Mouse (Mus musculus) heart, embryonic 13.5 days (tissue): ENCODE data around the gene Zfp952. TPM values are rescaled to one million over a fixed set of nuclear protein-coding genes. Genes with fewer than 3 reads are reported as not detected.
A peak's percentile ranks its signal among the peaks of the same experiment; 100 is the strongest.

Experiments used
- ATAC-seq: fragments of 200-750 bp; cut with Nextera tagmentation; 2 replicates; pipeline ENCODE4 v1.8.0; 2017; ENCODE audit warnings: moderate TSS enrichment; ENCODE audit not compliant: insufficient number of reproducible peaks, low FRiP score, low TSS enrichment; ENCODE audit errors: extremely low read depth
- H3K27ac ChIP-seq: fragments of 300-500 bp; sonication (generic); replicated peaks from 2 replicates; pipeline ENCODE4 v1.5.1; 2015; ENCODE audit warnings: moderate library complexity, mild to moderate bottlenecking, inconsistent platforms
- H3K27me3 ChIP-seq: fragments of 300-500 bp; sonication (generic); replicated peaks from 2 replicates; pipeline ENCODE4 v1.6.1; 2015; ENCODE audit warnings: mild to moderate bottlenecking, inconsistent platforms
- H3K36me3 ChIP-seq: fragments of 300-500 bp; sonication (generic); 2 replicates; pipeline ENCODE4 v1.6.1; 2015; ENCODE audit warnings: mild to moderate bottlenecking, inconsistent platforms
- H3K4me1 ChIP-seq: fragments of 300-500 bp; sonication (generic); 2 replicates; pipeline ENCODE4 v1.6.1; 2015; ENCODE audit warnings: inconsistent platforms
- H3K4me2 ChIP-seq: fragments of 300-500 bp; sonication (generic); 2 replicates; pipeline ENCODE4 v1.6.1; 2015; ENCODE audit warnings: inconsistent platforms, mild to moderate bottlenecking, moderate library complexity
- H3K4me3 ChIP-seq: fragments of 300-500 bp; sonication (generic); 2 replicates; pipeline ENCODE4 v1.5.1; 2015; ENCODE audit warnings: moderate library complexity, mild to moderate bottlenecking, inconsistent platforms
- H3K9ac ChIP-seq: fragments of 300-500 bp; sonication (generic); 2 replicates; pipeline ENCODE4 v1.6.1; 2015; ENCODE audit warnings: inconsistent platforms, mild to moderate bottlenecking, moderate library complexity
- H3K9me3 ChIP-seq: fragments of 300-500 bp; sonication (generic); 2 replicates; pipeline ENCODE4 v1.6.1; 2016; ENCODE audit warnings: inconsistent platforms
- WGBS: fragments of 180-500 bp; shearing (Covaris S2); methylation state at CpG from one replicate; pipeline ENCODE4 v1.1.7; 2015; ENCODE audit warnings: mixed read lengths; 5-methylcytosine and 5-hydroxymethylcytosine counted together
- polyA plus RNA-seq: library from polyadenylated mRNA; unstranded; fragments of >200 nt; fragmentation: Nextera tagmentation; extraction: Ambion mirVana; gene quantifications from 2 replicates; pipeline ENCODE4 v1.2.1, GENCODE M21; 2015

Gene Zfp952
- polyA plus RNA-seq: 7.0 and 7.7 TPM in 2 replicates

- Histone ChIP-seq H3K4me2 (peak within 1 kb of the TSS; percentile 86), H3K9me3 (no peaks in the 10 kb centered on the region), H3K27ac (peak within 1 kb of the TSS; percentile 51), H3K4me3 (peak within 1 kb of the TSS; percentile 78), H3K27me3 (no peaks in the 10 kb centered on the region), H3K9ac (peak within 1 kb of the TSS; percentile 88), H3K4me1 (peaks cover 10% of the 10 kb centered on the region), H3K36me3 (peaks cover 26% of the 10 kb centered on the region)
- 2% methylated on average over 21 of the region's 21 CpGs for WGBS
- ATAC-seq: peak; percentile 63
Observed at GRCm38 (mm10) chr17:32992699-32993474, at the start of gene Zfp952. Gene Zfp952, plus strand, starts transcription at chr17:32993129.

- peaks cover 16% of the 10 kb centered on the region for H3K4me1 ChIP-seq
- H3K27ac ChIP-seq: no peak overlapping the region
- H3K4me2 ChIP-seq: no peak overlapping the region
- H3K9me3 ChIP-seq: no peaks in the 10 kb centered on the region
- 0 out of 2 replicates have a peak, but pooled peaks cover 5% of the 10 kb centered on the region for H3K36me3 ChIP-seq
- H3K27me3 ChIP-seq: no peaks in the 10 kb centered on the region
- no peak overlapping the region for H3K9ac ChIP-seq
- no peak overlapping the region for H3K4me3 ChIP-seq
- no peak for ATAC-seq
- WGBS: 83% methylated on average over 3 of the region's 3 CpGs
Observed at GRCm38 (mm10) chr17:32943661-32944060, 49.3 kb upstream of the Zfp952 start.

- H3K9me3 ChIP-seq: no peaks in the 10 kb centered on the region
- no peak overlapping the region for H3K9ac ChIP-seq
- no peaks in the 10 kb centered on the region for H3K27me3 ChIP-seq
- H3K4me2 ChIP-seq: no peak overlapping the region
- H3K36me3 ChIP-seq: 0 out of 2 replicates have a peak, but pooled peaks cover 5% of the 10 kb centered on the region
- WGBS: 66% methylated on average over 3 of the region's 3 CpGs
- H3K4me3 ChIP-seq: no peak overlapping the region
- peaks cover 16% of the 10 kb centered on the region for H3K4me1 ChIP-seq
- H3K27ac ChIP-seq: no peak overlapping the region
- ATAC-seq: no peak
Observed at GRCm38 (mm10) chr17:32944402-32945035, 48.4 kb upstream of the Zfp952 start.

GRCm38 (mm10) chr17:32946716-32947115, 46.2 kb upstream of the Zfp952 start:
- peak overlapping the region; percentile 93 for H3K4me2 ChIP-seq
- peaks cover 16% of the 10 kb centered on the region for H3K4me1 ChIP-seq
- H3K4me3 ChIP-seq: peak overlapping the region; percentile 66
- H3K9ac ChIP-seq: peak overlapping the region; percentile 83
- H3K9me3 ChIP-seq: no peaks in the 10 kb centered on the region
- 48% methylated on average over 9 of the region's 9 CpGs for WGBS
- H3K36me3 ChIP-seq: 0 out of 2 replicates have a peak, but pooled peaks cover 5% of the 10 kb centered on the region
- no peaks in the 10 kb centered on the region for H3K27me3 ChIP-seq
- no peak for ATAC-seq
- H3K27ac ChIP-seq: peak overlapping the region; percentile 74

- H3K27me3 ChIP-seq: peaks cover 4% of the 10 kb centered on the region; the same call in 1 of the 2 replicates
- peak within 1 kb of the TSS; percentile 66 for H3K4me3 ChIP-seq
- peak; percentile 88 for ATAC-seq
- H3K27ac ChIP-seq: peak within 1 kb of the TSS; percentile 74
- H3K9me3 ChIP-seq: no peaks in the 10 kb centered on the region
- peak within 1 kb of the TSS; percentile 83 for H3K9ac ChIP-seq
- H3K4me1 ChIP-seq: peaks cover 16% of the 10 kb centered on the region
- WGBS: 21% methylated on average over 12 of the region's 12 CpGs
- H3K36me3 ChIP-seq: 0 out of 2 replicates have a peak, but pooled peaks cover 5% of the 10 kb centered on the region
- H3K4me2 ChIP-seq: peak within 1 kb of the TSS; percentile 93
Observed at GRCm38 (mm10) chr17:32947215-32947914, 45.6 kb upstream of the Zfp952 start, which contains the start of gene Cyp4f13. Gene Cyp4f13, minus strand, starts transcription at chr17:32947402.

- H3K4me2 ChIP-seq: no peak overlapping the region
- no peak for ATAC-seq
- H3K27ac ChIP-seq: no peak overlapping the region
- H3K4me1 ChIP-seq: peaks cover 16% of the 10 kb centered on the region
- H3K27me3 ChIP-seq: peaks cover 7% of the 10 kb centered on the region; the same call in 1 of the 2 replicates
- 85% methylated on average over 3 of the region's 3 CpGs for WGBS
- no peaks in the 10 kb centered on the region for H3K9me3 ChIP-seq
- no peak overlapping the region for H3K4me3 ChIP-seq
- no peak overlapping the region for H3K9ac ChIP-seq
- H3K36me3 ChIP-seq: no peaks in the 10 kb centered on the region
Observed at GRCm38 (mm10) chr17:32950136-32950535, 42.8 kb upstream of the Zfp952 start.

- H3K27me3 ChIP-seq: peaks cover 7% of the 10 kb centered on the region; the same call in 1 of the 2 replicates
- H3K4me2 ChIP-seq: no peak overlapping the region
- no peak overlapping the region for H3K27ac ChIP-seq
- no peak for ATAC-seq
- no peak overlapping the region for H3K4me3 ChIP-seq
- peaks cover 16% of the 10 kb centered on the region for H3K4me1 ChIP-seq
- no peaks in the 10 kb centered on the region for H3K36me3 ChIP-seq
- WGBS: 69% methylated on average over 11 of the region's 11 CpGs
- H3K9me3 ChIP-seq: no peaks in the 10 kb centered on the region
- no peak overlapping the region for H3K9ac ChIP-seq
Observed at GRCm38 (mm10) chr17:32951006-32951405, 41.9 kb upstream of the Zfp952 start.

GRCm38 (mm10) chr17:32951441-32951840, 41.5 kb upstream of the Zfp952 start:
- Histone ChIP-seq H3K4me1 (peaks cover 12% of the 10 kb centered on the region), H3K27me3 (peaks cover 7% of the 10 kb centered on the region; the same call in 1 of the 2 replicates), H3K36me3 (no peaks in the 10 kb centered on the region), H3K4me2 (no peak overlapping the region), H3K4me3 (no peak overlapping the region), H3K27ac (no peak overlapping the region), H3K9ac (no peak overlapping the region), H3K9me3 (no peaks in the 10 kb centered on the region)
- no peak for ATAC-seq
- 27% methylated on average over 16 of the region's 16 CpGs for WGBS

GRCm38 (mm10) chr17:32965253-32965622, 27.7 kb upstream of the Zfp952 start:
- peak; percentile 47; the same call in 1 of the 2 replicates for ATAC-seq
- peak overlapping the region; percentile 94 for H3K4me3 ChIP-seq
- H3K9me3 ChIP-seq: peaks cover 4% of the 10 kb centered on the region; the same call in 1 of the 2 replicates
- peak overlapping the region; percentile 89 for H3K9ac ChIP-seq
- WGBS: under 1% methylated on average over 14 of the region's 14 CpGs
- H3K36me3 ChIP-seq: no peaks in the 10 kb centered on the region
- H3K4me2 ChIP-seq: peak overlapping the region; percentile 81
- peaks cover 20% of the 10 kb centered on the region for H3K4me1 ChIP-seq
- H3K27ac ChIP-seq: peak overlapping the region; percentile 91
- no peaks in the 10 kb centered on the region for H3K27me3 ChIP-seq

GRCm38 (mm10) chr17:32965623-32966290, 27.2 kb upstream of the Zfp952 start, which contains the start of gene Zfp472:
Gene Zfp472, plus strand, starts transcription at chr17:32965814.
- peaks cover 4% of the 10 kb centered on the region; the same call in 1 of the 2 replicates for H3K9me3 ChIP-seq
- peak within 1 kb of the TSS; percentile 91 for H3K27ac ChIP-seq
- H3K4me3 ChIP-seq: peak within 1 kb of the TSS; percentile 94
- no peaks in the 10 kb centered on the region for H3K27me3 ChIP-seq
- peak within 1 kb of the TSS; percentile 81 for H3K4me2 ChIP-seq
- H3K4me1 ChIP-seq: peaks cover 20% of the 10 kb centered on the region
- WGBS: under 1% methylated on average over 33 of the region's 33 CpGs
- H3K36me3 ChIP-seq: no peaks in the 10 kb centered on the region
- ATAC-seq: peak; percentile 94
- peak within 1 kb of the TSS; percentile 89 for H3K9ac ChIP-seq
